Mouse (Mus musculus): ENCODE measurements around the gene Sp100. TPM values are rescaled to one million over a fixed set of nuclear protein-coding genes. Genes with fewer than 3 reads are reported as not detected.
"Not testable (repeated sequence)": the region's sequence is repeated elsewhere in the genome, so short reads cannot be mapped to it uniquely, and the experiment has no call there.

Gene Sp100
- total and polyA plus RNA-seq, 2 experiments, result 3.2 to 14.6 TPM

GRCm38 (mm10) chr1:85618689-85619088 lies 31.1 kb upstream of the Sp100 start:
- 57% methylated on average over 1 of the region's 1 CpGs for WGBS
- not testable (repeated sequence) for DNase-seq (ENCODE audit: extremely low read depth, low read depth, low spot score); H3K27ac ChIP-seq (replicated peaks; ENCODE audit: insufficient read depth, low read depth, low read length); H3K27me3 ChIP-seq (ENCODE audit: control insufficient read depth, insufficient read depth, low read length); H3K79me2 ChIP-seq (ENCODE audit: control insufficient read depth, insufficient read depth, low read length); H3K4me1 ChIP-seq (ENCODE audit: control insufficient read depth, insufficient read depth, low read length); H3K36me3 ChIP-seq (ENCODE audit: control insufficient read depth, insufficient read depth, low read length); H3K9ac ChIP-seq (ENCODE audit: low read depth, low read length); H3K4me3 ChIP-seq (ENCODE audit: insufficient read depth, low read depth, low read length)

DNA sequence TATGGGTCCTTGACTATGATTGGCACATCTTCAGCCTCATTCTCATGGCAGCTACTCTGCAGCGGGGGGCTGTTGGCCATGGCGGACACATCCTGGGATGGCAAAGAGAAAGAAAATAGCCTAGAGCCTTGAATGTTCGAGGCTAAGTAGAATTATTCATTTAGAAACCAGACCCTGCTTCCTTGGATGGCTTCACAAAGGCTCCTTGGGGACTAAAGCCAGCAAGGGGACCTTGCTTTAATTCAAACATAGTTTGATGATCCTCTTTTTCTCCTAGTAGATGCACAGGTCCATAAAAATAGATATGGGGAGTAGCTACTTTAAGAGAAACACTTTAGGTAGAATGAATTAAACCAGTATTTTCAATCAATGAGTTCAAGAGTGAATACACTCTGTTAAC lies 12.9 kb upstream of the Sp100 start:
- H3K4me1 ChIP-seq (ENCODE audit: control insufficient read depth, insufficient read depth, low read length); H3K36me3 ChIP-seq (ENCODE audit: control insufficient read depth, insufficient read depth, low read length); H3K9ac ChIP-seq (ENCODE audit: low read depth, low read length); H3K27ac ChIP-seq (replicated peaks; ENCODE audit: insufficient read depth, low read depth, low read length); H3K4me3 ChIP-seq (ENCODE audit: insufficient read depth, low read depth, low read length); DNase-seq (ENCODE audit: extremely low read depth, low read depth, low spot score); H3K27me3 ChIP-seq (ENCODE audit: control insufficient read depth, insufficient read depth, low read length); H3K79me2 ChIP-seq (ENCODE audit: control insufficient read depth, insufficient read depth, low read length): not testable (repeated sequence)
- WGBS, result 70% methylated on average over 3 of the region's 3 CpGs

DNA sequence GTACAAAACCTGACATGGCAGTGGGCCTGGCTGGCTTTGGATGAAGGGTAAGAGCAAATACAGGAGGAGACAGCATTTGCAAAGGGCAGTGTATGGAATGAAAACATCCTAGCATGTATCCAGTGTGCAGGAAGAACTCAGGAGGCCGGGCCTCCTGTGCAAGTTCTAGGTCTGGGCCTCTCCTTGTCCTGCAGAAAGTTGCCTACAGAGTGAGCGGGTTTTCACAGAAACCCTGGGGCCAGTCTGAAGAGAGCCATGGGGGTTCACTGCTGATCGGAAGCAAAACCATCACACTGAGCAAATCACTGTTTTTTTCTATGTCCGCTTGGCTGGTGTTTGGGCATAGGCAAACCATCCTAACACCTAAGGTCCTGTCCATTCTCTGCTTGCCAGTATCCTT lies 11.6 kb upstream of the Sp100 start:
- DNase-seq (ENCODE audit: extremely low read depth, low read depth, low spot score); H3K4me3 ChIP-seq (ENCODE audit: insufficient read depth, low read depth, low read length); H3K9ac ChIP-seq (ENCODE audit: low read depth, low read length); H3K36me3 ChIP-seq (ENCODE audit: control insufficient read depth, insufficient read depth, low read length); H3K79me2 ChIP-seq (ENCODE audit: control insufficient read depth, insufficient read depth, low read length); H3K27me3 ChIP-seq (ENCODE audit: control insufficient read depth, insufficient read depth, low read length); H3K27ac ChIP-seq (replicated peaks; ENCODE audit: insufficient read depth, low read depth, low read length); H3K4me1 ChIP-seq (ENCODE audit: control insufficient read depth, insufficient read depth, low read length): not testable (repeated sequence)
- 76% methylated on average over 4 of the region's 4 CpGs for WGBS

DNA sequence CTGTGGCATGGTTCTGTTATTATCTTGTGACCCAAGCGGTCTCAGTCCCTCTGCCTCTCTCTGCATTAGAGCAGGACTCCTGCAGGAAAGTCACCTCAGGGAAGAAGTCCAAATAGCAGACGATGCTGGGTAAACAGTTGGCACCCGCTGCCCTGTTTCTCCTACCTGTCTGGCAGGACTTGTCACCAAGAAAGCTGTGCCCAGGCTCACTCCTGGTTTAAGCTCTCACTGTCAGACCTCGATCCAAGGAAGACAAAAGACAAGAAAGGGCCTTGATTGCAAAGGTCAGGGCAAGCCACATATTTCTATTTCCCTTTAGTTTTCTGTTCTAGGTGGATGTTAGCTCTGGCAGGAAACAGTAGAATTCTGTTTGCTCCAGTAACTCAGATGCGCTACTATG lies 736 bp downstream of the Sp100 start:
- not testable (repeated sequence) for H3K36me3 ChIP-seq (ENCODE audit: control insufficient read depth, insufficient read depth, low read length); H3K79me2 ChIP-seq (ENCODE audit: control insufficient read depth, insufficient read depth, low read length); DNase-seq (ENCODE audit: extremely low read depth, low read depth, low spot score); H3K4me3 ChIP-seq (ENCODE audit: insufficient read depth, low read depth, low read length); H3K9ac ChIP-seq (ENCODE audit: low read depth, low read length); H3K4me1 ChIP-seq (ENCODE audit: control insufficient read depth, insufficient read depth, low read length); H3K27me3 ChIP-seq (ENCODE audit: control insufficient read depth, insufficient read depth, low read length); H3K27ac ChIP-seq (replicated peaks; ENCODE audit: insufficient read depth, low read depth, low read length)
- 58% methylated on average over 4 of the region's 5 CpGs for WGBS

- H3K79me2 ChIP-seq (ENCODE audit: control insufficient read depth, insufficient read depth, low read length); H3K4me1 ChIP-seq (ENCODE audit: control insufficient read depth, insufficient read depth, low read length); H3K9ac ChIP-seq (ENCODE audit: low read depth, low read length); H3K27me3 ChIP-seq (ENCODE audit: control insufficient read depth, insufficient read depth, low read length); DNase-seq (ENCODE audit: extremely low read depth, low read depth, low spot score); H3K36me3 ChIP-seq (ENCODE audit: control insufficient read depth, insufficient read depth, low read length); H3K27ac ChIP-seq (replicated peaks; ENCODE audit: insufficient read depth, low read depth, low read length): not testable (repeated sequence)
- WGBS, result 67% methylated on average over 13 of the region's 13 CpGs
- peak overlapping the region; percentile 30; the same call in 1 of the 2 replicates for H3K4me3 ChIP-seq (ENCODE audit: insufficient read depth, low read depth, low read length)
These were observed 2.0 kb downstream of the Sp100 start for GRCm38 (mm10) chr1:85651770-85652275.

DNA sequence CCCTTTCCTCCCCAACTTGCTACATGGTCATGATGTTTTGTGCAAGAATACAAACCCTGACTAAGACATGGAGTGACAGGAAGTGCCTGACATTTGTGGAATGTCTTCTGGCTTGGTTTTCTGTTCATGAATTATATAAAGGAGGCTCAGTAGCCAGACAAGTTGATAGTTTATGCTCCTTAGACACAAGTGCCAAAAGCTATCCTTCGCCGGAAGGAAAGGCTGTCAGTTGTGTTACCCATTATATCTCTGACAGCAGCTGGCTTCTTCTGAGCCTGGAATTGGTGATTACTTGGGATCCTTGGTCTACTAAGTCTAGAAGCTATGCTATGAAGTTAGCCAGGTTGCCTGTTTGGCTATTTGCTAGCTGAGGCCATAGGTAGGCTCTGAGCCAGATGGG lies 7.4 kb downstream of the Sp100 start:
- not testable (repeated sequence) for DNase-seq (ENCODE audit: extremely low read depth, low read depth, low spot score); H3K9ac ChIP-seq (ENCODE audit: low read depth, low read length); H3K4me1 ChIP-seq (ENCODE audit: control insufficient read depth, insufficient read depth, low read length); H3K27ac ChIP-seq (replicated peaks; ENCODE audit: insufficient read depth, low read depth, low read length); H3K36me3 ChIP-seq (ENCODE audit: control insufficient read depth, insufficient read depth, low read length); H3K27me3 ChIP-seq (ENCODE audit: control insufficient read depth, insufficient read depth, low read length); H3K4me3 ChIP-seq (ENCODE audit: insufficient read depth, low read depth, low read length); H3K79me2 ChIP-seq (ENCODE audit: control insufficient read depth, insufficient read depth, low read length)
- 84% methylated on average over 2 of the region's 2 CpGs for WGBS

GRCm38 (mm10) chr1:85664266-85664665 lies 14.5 kb downstream of the Sp100 start:
- H3K27ac ChIP-seq (replicated peaks; ENCODE audit: insufficient read depth, low read depth, low read length), result no peak overlapping the region
- no peaks in the 10 kb centered on the region for H3K27me3 ChIP-seq (ENCODE audit: control insufficient read depth, insufficient read depth, low read length)
- DNase-seq (ENCODE audit: extremely low read depth, low read depth, low spot score), result no peak
- no peak overlapping the region for H3K4me3 ChIP-seq (ENCODE audit: insufficient read depth, low read depth, low read length)
- no peaks in the 10 kb centered on the region for H3K4me1 ChIP-seq (ENCODE audit: control insufficient read depth, insufficient read depth, low read length)
- H3K79me2 ChIP-seq (ENCODE audit: control insufficient read depth, insufficient read depth, low read length), result no peaks in the 10 kb centered on the region
- peaks cover 3% of the 10 kb centered on the region for H3K36me3 ChIP-seq (ENCODE audit: control insufficient read depth, insufficient read depth, low read length)
- TF ChIP-seq CTCF (IDR thresholded peaks at IDR 0.05; ENCODE audit: low read depth, low read length) (no peak), POLR2A (IDR thresholded peaks at IDR 0.05; ENCODE audit: extremely low read depth, insufficient read depth, low read length) (no peak)
- H3K9ac ChIP-seq (ENCODE audit: low read depth, low read length), result no peak overlapping the region

All from liver, adult 2 months (tissue).